Mouse (Mus musculus): ENCODE results near the gene Acer1.
A peak's percentile ranks its signal among the peaks of the same experiment; 100 is the strongest.
"Not testable (repeated sequence)": the region's sequence is repeated elsewhere in the genome, so short reads cannot be mapped to it uniquely, and the experiment has no call there.

Gene Acer1

GRCm38 (mm10) chr17:56936731-56937130 is 45.2 kb downstream of the Acer1 start:
- no peak for DNase-seq

GRCm38 (mm10) chr17:56935363-56936131 is 46.4 kb downstream of the Acer1 start, which contains the start of gene Mllt1:
Gene Mllt1, minus strand, starts transcription at chr17:56935415.
- DNase-seq: peak; percentile 98

- DNase-seq: peak in 1 of 2 experiments; percentile 58
Observed at GRCm38 (mm10) chr17:56934545-56935330, 47.2 kb downstream of the Acer1 start.

- no peak for DNase-seq
Observed at GRCm38 (mm10) chr17:56933395-56933794, 48.5 kb downstream of the Acer1 start.

GRCm38 (mm10) chr17:56930026-56930425 is 51.9 kb downstream of the Acer1 start:
- no peak for DNase-seq

- DNase-seq: no peak
Observed at GRCm38 (mm10) chr17:56929530-56929929, 52.4 kb downstream of the Acer1 start.

GRCm38 (mm10) chr17:56929101-56929500 is 52.8 kb downstream of the Acer1 start:
- DNase-seq: no peak

- DNase-seq: no peak
Observed at GRCm38 (mm10) chr17:56925998-56926397, 55.9 kb downstream of the Acer1 start.

- no peak for DNase-seq
Observed at GRCm38 (mm10) chr17:56919725-56920124, 62.2 kb downstream of the Acer1 start.

- no peak for DNase-seq
Observed at GRCm38 (mm10) chr17:56917166-56917565, 64.8 kb downstream of the Acer1 start.

GRCm38 (mm10) chr17:56913444-56913843 is 68.5 kb downstream of the Acer1 start:
- no peak for DNase-seq

- no peak for DNase-seq
Observed at GRCm38 (mm10) chr17:56913023-56913422, 68.9 kb downstream of the Acer1 start.

GRCm38 (mm10) chr17:56909764-56910163 is 72.2 kb downstream of the Acer1 start:
- DNase-seq: not testable (repeated sequence)

- no peak for DNase-seq
Observed at GRCm38 (mm10) chr17:56907887-56908286, 74.0 kb downstream of the Acer1 start.

- no peak for DNase-seq
Observed at GRCm38 (mm10) chr17:56907096-56907495, 74.8 kb downstream of the Acer1 start.

GRCm38 (mm10) chr17:56906166-56906565 is 75.8 kb downstream of the Acer1 start:
- no peak for DNase-seq
